Mouse (Mus musculus): ENCODE results near the gene Gm3045.

The Gm3045 gene

DNA sequence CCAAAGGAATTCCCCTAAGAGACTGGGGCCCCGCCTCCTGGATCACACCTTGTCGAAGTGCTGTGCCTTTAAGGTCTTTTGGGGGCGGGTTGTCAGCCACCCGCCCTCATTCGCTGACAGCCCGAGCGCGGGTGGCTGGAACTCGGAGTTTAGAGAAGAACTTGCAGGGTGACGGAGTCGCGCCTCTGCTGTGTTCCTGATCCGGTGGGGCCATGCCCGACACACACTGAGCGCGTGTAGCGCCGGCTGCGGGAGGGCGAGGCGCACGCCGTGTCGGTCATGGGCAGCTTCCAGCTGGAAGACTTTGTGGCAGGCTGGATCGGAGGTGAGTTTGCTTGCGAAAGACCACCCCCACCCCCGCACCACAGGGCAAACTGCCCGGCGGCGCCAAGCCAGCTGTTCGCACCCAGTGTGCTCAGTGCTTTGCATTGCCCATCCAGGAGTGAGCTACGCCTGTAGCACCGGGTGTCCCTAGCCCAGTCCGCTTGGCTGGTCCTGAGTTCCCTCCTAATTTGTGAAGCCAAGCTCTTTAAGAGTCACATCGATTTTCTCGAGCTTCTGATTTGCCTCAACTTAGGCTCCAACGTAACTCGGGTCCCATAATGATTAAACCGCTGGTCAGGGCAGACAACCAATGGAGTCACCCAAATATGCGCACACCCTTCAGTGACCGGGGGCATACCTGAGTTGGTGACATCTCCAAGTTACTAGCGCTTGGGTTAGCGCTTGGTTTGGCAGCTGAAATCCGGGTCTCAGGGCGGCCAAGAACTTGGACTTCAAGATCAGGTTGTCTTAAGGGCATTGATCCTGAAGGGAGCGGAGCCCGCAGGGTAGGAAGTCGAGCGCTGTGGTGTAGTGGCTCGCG, 12.0 kb downstream of the Gm3045 start, which contains the start of gene Slc25a48:
Slc25a48 (plus strand) TSS at position 145 of the 865 bp plus-strand sequence.
- DNase-seq (ENCODE audit: low spot score) = no peak

GRCm38 (mm10) chr13:56443411-56443810, 17.0 kb downstream of the Gm3045 start:
- no peak for DNase-seq (ENCODE audit: low spot score)

DNA sequence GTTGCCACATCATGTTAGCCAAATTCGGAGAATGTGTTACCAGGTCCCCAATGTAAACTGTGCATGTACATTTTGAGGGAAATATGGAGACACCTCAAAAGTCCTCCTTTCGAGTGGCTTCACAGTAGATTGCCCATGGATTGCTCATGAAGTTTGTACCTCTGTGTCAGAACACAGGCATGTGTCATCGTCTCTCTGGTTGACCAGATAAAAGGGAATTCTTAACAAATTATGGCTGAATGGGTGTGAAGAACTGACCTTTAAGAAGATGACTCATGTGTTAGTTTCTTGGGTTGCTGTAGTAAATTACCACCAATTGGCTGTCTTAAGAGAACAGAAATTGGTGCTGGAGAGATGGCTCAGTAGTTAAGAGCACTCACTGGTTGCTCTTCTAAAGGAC, 17.7 kb downstream of the Gm3045 start:
- no peak for DNase-seq (ENCODE audit: low spot score)

DNA sequence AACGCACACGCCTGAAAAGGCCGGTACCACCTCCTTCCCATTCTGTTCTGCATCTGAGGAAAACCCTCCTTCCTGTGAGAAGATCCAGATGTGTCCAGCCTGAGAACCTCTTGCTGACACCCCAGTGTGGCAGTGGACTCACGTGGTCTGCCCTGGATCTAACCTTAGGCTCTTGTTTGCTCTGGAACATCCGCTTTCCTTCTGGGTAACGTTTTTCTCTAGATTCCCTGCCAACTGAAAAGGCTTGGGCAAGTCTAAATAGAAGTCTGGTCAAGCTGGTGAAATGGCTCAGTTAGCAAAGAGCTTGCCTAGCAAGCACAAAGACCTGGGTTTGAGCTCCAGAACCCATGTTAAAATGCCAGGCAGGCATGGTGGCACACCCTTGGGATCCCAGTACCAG, 18.6 kb downstream of the Gm3045 start:
- no peak for DNase-seq (ENCODE audit: low spot score)

- no peak for DNase-seq (ENCODE audit: low spot score)
Observed at GRCm38 (mm10) chr13:56449239-56450030, 23.0 kb downstream of the Gm3045 start.

DNA sequence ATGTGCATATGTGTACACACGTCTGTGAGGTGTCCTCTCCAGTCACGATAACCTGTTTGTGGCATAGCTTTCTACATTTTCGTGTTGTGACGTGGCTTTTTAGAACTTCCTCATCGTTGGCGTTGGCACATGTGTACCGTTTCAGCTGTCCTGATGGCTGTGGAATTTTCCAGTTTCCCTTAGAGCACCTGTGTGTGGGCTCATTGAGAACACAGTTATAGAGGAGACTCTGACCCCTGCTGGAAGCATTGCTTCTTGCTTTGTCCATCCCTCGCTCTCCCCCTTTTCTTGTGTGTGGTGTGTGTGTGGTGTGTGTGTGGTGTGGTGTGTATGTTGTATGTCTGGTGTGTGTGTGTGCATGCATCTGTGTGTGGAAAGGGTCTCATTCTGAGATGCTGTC, 23.6 kb downstream of the Gm3045 start:
- no peak for DNase-seq (ENCODE audit: low spot score)

DNA sequence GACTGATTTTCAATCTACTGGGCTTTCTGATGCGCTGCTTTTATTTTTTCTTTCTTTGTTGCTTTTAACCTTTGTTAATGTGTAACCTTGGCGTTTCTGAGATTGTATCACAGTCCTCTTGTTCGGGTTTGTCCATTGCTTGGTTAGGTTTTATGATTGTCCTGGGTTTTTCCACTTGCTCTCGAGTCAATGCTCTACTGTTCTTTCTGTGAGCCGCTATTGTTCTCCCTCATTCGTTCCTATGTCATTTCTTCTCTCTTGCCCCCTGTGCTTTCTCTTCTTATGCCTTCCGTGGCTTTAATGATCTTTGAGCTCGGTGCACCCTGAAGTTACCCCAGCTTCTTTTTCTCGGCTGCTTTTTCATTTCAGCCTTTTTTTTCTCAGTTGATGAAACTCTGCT, 31.6 kb downstream of the Gm3045 start:
- no peak for DNase-seq (ENCODE audit: low spot score)

DNA sequence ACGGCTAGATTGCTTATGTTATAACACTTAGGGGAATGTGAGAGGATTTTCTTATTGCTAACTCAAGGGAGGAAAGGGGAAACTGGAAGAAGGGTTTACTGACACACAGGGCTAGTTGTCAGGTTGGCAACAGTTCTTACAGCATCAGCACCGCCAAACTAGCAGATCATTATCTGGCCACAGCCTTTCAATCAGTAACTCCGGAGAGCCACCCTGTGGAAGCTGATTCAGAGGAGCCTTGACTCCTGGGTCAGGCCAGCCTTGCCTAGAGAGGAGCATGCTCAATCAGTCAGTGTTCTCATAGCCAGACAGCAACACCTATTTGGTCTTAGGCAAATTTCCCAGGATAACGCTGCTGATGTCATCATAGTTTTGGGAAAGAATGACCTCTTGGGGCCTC, 35.1 kb downstream of the Gm3045 start:
- DNase-seq (ENCODE audit: low spot score) = no peak

DNA sequence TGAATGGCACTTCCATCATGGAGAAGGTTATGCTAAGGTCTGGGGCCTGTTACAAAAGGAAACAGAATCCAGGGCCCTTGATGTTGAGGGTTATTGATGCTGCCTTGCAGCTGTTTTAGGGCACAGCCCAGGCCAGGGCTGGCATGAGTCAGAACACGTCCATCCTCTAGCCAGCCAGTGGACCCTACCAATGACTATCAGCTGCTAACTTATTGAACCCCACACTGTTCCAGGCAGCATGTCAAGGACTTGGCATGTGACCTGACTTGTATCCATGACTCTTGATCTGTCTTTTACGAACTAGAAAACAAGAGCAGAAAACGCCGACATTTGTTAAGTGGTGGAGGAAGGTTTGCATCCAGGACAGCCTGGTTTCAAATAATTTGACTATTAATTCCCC, 36.4 kb downstream of the Gm3045 start:
- DNase-seq (ENCODE audit: low spot score) = no peak

DNA sequence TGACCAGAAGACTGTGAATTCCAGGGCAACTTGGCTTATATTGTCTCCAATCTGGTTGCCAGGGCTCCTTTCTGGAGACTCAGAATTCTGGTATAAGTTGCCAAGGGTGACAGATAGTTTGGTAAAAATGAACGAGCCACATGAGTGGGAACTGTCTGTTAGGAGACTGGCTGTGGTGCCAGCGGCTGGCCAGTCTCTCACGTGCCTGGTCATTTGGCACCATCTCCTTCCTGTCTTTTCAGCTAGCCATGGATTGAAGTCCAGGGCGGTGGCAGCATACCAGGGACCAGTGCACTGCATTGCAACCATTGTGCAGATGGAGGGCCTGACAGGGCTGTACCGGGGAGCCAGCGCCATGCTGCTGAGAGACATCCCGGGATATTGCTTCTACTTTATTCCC, 36.9 kb downstream of the Gm3045 start:
- no peak for DNase-seq (ENCODE audit: low spot score)

GRCm38 (mm10) chr13:56463750-56464149, 37.4 kb downstream of the Gm3045 start:
- DNase-seq (ENCODE audit: low spot score) = no peak

GRCm38 (mm10) chr13:56467786-56468185, 41.4 kb downstream of the Gm3045 start:
- no peak for DNase-seq (ENCODE audit: low spot score)

DNA sequence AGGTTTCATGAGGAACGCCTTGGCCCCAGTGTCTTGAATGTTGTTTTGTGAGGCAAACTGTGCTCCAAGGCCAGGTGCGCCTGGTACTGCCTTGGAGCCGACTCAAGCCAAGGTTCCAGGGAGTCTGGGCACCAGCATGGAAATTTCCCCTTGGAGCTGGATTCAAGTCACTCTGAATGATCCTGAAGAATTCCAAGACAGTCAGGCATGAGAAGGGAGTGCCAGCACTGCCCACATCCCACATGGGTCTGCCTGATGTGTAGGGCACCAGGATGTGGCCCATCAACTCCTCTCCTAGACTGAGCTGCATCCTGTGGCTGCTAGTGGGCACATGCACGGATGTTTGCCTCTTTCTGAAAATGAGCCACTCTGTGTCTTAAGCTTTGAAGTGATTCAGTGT, 42.1 kb downstream of the Gm3045 start:
- DNase-seq (ENCODE audit: low spot score) = no peak

GRCm38 (mm10) chr13:56471211-56471610, 44.8 kb downstream of the Gm3045 start:
- DNase-seq (ENCODE audit: low spot score) = no peak

GRCm38 (mm10) chr13:56471951-56472350, 45.6 kb downstream of the Gm3045 start:
- no peak for DNase-seq (ENCODE audit: low spot score)

DNA sequence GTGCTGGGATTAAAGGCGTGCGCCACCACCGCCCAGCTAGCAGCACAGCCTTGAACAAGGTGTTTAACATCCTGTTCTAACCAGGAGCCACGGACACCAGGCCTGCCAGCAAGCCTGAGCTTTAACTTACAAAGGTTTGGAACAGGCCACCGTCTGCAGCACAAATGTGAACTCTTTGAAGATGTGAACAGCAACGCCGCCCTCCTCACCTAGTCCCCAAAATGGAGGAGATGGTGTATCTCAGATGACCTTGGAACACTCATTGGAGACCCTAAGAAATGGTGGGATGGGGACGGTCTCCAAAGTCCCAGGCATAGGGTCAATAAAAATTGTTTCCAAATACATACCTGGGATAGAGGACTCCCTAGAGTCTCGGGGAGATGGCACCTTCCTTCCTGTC, 46.3 kb downstream of the Gm3045 start:
- DNase-seq (ENCODE audit: low spot score) = no peak

- DNase-seq (ENCODE audit: low spot score) = no peak
Observed at GRCm38 (mm10) chr13:56475363-56475762, 49.0 kb downstream of the Gm3045 start.

GRCm38 (mm10) chr13:56476790-56477189, 50.4 kb downstream of the Gm3045 start:
- peak; percentile 12 for DNase-seq (ENCODE audit: low spot score)

GRCm38 (mm10) chr13:56477271-56477670, 50.9 kb downstream of the Gm3045 start:
- no peak for DNase-seq (ENCODE audit: low spot score)

- DNase-seq (ENCODE audit: low spot score) = no peak
Observed at GRCm38 (mm10) chr13:56478027-56478426, 51.6 kb downstream of the Gm3045 start.

DNA sequence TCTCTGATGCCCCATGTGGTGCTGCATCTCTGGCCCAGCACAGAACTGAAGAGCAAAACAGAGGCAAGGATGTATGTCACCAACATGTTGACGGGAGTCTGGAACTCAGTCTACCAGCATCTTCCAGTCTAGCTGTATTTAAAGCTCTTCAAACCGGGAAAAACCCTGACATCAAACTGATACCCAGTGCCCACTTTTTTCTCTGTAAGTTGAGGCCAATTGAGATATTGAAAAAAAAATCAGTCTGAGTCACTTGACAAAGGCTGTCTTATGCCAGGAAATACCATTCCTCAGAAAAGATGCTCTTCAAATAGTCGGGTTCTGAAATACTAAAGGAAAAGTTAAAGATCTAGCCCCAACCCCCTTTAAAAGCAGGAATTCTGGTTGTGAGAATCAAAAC, 55.8 kb downstream of the Gm3045 start, which contains the start of gene Il9:
Il9 (minus strand) TSS at position 101 of the 400 bp plus-strand sequence.
- DNase-seq (ENCODE audit: low spot score) = no peak
